Mouse (Mus musculus): ENCODE data around the gene Synpr.

Synpr gene

GRCm38 (mm10) chr14:13553616-13554370 is 269.2 kb downstream of the Synpr start:
- no peak for DNase-seq

GRCm38 (mm10) chr14:13554631-13555030 is 270.1 kb downstream of the Synpr start:
- DNase-seq = no peak

DNA sequence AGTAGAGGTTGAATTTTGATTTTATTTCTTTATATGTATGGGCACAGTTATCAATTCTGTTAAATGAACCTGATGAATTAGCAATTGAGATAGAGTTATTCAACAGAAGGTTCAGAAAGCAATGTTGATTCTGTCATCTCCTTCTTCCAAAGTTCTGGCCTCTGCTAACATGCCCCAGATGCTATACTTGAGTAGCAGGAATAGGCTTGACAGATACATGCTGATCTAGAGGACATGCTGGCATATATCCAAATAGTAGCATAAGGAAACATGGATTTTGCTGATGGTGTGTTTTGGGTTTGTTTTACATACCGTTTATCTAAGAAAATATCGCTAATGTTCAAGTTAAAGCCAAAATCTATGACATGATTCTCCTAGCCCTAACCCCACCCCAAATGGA is 273.5 kb downstream of the Synpr start:
- DNase-seq = no peak

GRCm38 (mm10) chr14:13567250-13567649 is 282.7 kb downstream of the Synpr start:
- DNase-seq = no peak

GRCm38 (mm10) chr14:13567996-13568395 is 283.4 kb downstream of the Synpr start:
- no peak for DNase-seq

DNA sequence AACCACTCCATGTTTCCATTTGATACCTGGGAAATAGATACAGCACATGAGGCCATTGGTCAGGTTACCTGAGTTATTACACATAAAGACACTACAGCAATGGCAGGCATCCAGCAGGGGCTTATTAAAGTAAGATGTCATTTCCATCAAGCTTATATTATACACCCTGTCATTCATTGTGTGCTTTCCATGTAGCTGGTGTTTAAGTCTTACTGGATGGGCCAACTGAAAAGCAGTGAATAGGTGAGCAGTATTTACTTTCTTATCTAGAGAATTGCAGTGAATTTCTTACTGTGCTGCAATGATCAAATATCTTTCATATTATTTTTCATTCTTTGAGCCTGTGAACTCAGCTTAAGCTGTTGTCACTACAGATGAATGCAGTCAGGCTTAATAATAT is 287.4 kb downstream of the Synpr start:
- DNase-seq = no peak

GRCm38 (mm10) chr14:13572530-13572929 is 287.9 kb downstream of the Synpr start:
- no peak for DNase-seq

DNA sequence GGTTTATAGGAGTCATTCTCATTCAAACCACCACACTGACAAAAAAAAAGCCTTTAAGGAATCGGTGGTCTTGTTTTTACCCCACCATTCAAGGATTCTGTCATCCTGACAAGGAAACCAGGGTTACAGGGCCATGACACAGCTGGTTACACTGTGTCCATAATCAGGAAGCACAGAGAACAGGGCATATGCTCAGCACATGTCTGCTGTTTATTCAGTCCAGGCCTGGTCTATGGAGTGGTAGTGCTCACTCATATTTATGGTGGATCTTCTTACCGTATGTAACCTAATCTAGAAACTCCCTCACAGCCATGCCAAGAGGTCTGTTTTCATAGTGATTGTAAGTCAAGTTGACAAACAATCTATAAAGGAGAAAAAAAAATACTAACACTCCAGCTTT is 293.5 kb downstream of the Synpr start:
- no peak for DNase-seq

DNA sequence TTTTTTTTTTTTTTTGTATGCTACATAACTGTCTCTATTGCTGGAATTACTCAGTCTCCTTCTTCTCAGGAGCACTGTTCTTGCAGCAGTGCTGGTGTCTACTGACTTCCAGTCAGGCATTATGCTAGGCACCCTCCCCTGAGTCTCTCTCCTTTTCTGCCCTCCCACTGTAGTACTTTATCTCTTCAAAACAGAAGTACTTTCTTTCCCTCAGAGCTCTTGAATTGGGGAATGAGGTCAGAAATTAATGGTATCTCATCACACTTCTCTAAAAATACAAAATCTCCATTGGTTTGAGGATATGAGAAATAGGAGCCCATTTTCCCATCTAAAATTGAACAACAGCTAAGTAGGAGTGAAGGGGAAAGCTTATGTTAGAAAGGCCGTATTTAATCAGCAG is 294.2 kb downstream of the Synpr start:
- DNase-seq = no peak

DNA sequence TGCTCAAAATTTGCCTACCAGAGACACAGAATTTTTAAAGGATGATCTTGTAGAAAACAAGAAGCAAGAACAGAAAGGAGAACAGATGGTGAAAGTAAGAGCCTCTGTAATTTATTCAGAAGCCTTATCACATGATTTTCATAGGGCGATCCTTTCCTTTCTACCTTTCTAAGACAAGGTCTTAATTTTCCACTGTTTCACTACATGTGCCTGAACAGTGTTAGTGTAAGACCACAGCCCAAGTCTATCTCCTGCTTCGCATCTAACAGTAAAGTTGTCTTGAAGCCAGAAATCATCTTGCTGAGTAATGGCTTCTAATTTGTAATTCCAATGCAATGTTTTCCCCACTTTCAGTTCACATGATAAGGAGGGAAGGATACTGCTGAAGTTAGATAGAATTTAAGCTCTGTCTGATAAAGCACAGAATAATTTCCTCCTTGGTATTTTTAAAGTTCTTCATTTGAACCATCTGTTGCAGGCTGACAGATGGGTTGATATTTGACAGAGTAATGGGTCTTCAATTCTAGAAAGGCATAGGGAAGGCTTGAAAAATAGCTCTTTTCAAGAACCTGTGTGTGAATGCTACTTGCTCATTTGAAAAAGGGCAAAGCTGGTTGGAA is 308.9 kb downstream of the Synpr start:
- no peak for DNase-seq

- DNase-seq = no peak
Measured at GRCm38 (mm10) chr14:13596251-13596650, 311.7 kb downstream of the Synpr start.

GRCm38 (mm10) chr14:13597204-13597603 is 312.6 kb downstream of the Synpr start:
- no peak for DNase-seq

DNA sequence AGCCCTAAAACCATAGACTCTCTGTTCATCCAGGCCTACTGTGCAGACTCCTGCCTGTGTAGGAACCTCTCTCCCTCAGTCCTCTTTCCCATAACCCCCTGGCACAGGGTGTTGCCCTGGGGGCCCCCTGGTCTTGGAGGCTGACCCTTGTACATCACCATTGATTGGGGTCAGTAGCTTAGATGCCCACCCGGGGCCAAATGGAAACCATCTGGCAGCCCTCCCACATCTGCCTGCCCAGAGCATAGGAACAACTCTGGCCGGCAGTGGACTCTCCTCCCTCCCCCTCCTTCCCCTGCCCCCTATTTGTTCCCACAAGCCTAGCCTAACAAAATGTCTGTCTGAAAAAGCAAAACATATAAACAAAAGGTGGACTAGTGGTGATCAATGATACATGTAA is 336.0 kb downstream of the Synpr start:
- DNase-seq = no peak

GRCm38 (mm10) chr14:13649865-13650264 is 365.3 kb downstream of the Synpr start:
- DNase-seq = no peak

DNA sequence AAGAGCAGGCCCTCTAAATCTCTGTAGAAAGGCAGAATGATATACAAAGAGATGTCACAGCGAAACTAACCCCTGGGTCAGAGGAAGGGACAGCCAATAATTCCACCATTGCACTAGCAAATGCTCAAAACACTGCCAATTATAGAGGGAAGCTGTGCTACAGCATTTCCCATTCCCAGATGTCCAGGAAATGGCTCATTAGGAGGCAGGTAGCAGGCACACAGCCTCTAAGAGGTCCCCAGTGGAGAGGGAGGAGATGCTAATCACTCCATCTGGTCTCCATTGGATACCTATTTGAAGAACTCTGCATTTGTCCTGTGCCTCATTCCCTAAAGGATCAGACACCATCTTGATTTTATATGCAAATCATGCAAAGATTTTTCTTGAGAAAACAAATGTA is 366.5 kb downstream of the Synpr start:
- no peak for DNase-seq

GRCm38 (mm10) chr14:13651541-13652298 is 367.1 kb downstream of the Synpr start:
- peak in 1 of 2 experiments; percentile 1 for DNase-seq

Measured in kidney, adult 8-10 months (tissue).